Mouse (Mus musculus) ES-Bruce4 (cell line): ENCODE measurements around the gene Eif4e3.

Experiments used
- CTCF ChIP-seq: IDR thresholded peaks from one replicate; pipeline ENCODE4 v1.8.1; 2011; ENCODE audit warnings: low read depth, low read length
- EP300 ChIP-seq: IDR thresholded peaks from 2 replicates; pipeline ENCODE4 v1.6.1; 2011; ENCODE audit warnings: low read depth, low read length; ENCODE audit not compliant: insufficient read depth
- POLR2A ChIP-seq: IDR thresholded peaks from one replicate; pipeline ENCODE4 v1.8.1; 2011; ENCODE audit warnings: low read length; ENCODE audit not compliant: insufficient read depth

GRCm38 (mm10) chr6:99643439-99644199, 23.0 kb downstream of the Eif4e3 start:
- TF ChIP-seq CTCF (no peak), POLR2A (no peak), EP300 (no peak)
